Mouse (Mus musculus) stomach, postnatal 0 days (tissue): Measurements from ENCODE around the gene Gm3252. TPM values are rescaled to one million over a fixed set of nuclear protein-coding genes. Genes with fewer than 3 reads are reported as not detected.
"Not testable (repeated sequence)": the region's sequence is repeated elsewhere in the genome, so short reads cannot be mapped to it uniquely, and the experiment has no call there.

Experiments used
- ATAC-seq: fragments of 200-750 bp; cut with Nextera tagmentation; 2 replicates; pipeline ENCODE4 v1.8.0; 2017; ENCODE audit not compliant: low FRiP score, low TSS enrichment
- DNase-seq: peaks from one replicate; pipeline ENCODE4 v3.0.0-alpha.2; 2016; ENCODE audit warnings: low spot score
- H3K27ac ChIP-seq: fragments of 300-500 bp; sonication (generic); replicated peaks from 2 replicates; pipeline ENCODE4 v1.5.1; 2014; ENCODE audit warnings: mild to moderate bottlenecking, control low read depth
- H3K27me3 ChIP-seq: fragments of 300-500 bp; sonication (generic); 2 replicates; pipeline ENCODE4 v1.6.1; 2014; ENCODE audit warnings: low read length; ENCODE audit not compliant: control insufficient read depth, insufficient read depth
- H3K36me3 ChIP-seq: fragments of 300-500 bp; sonication (generic); 2 replicates; pipeline ENCODE4 v1.6.1; 2014; ENCODE audit warnings: low read length, mixed read lengths; ENCODE audit not compliant: control insufficient read depth, insufficient read depth
- H3K4me1 ChIP-seq: fragments of 300-500 bp; sonication (generic); replicated peaks from 2 replicates; pipeline ENCODE4 v1.6.1; 2014; ENCODE audit warnings: antibody characterized with exemption; ENCODE audit not compliant: control insufficient read depth, insufficient read depth
- H3K4me2 ChIP-seq: fragments of 300-500 bp; sonication (generic); replicated peaks from 2 replicates; pipeline ENCODE4 v1.6.1; 2014; ENCODE audit warnings: low read depth, mild to moderate bottlenecking, control low read depth, moderate library complexity
- H3K4me3 ChIP-seq: fragments of 300-500 bp; sonication (generic); 2 replicates; pipeline ENCODE4 v1.5.1; 2014; ENCODE audit warnings: low read depth, low read length, control low read depth
- H3K9ac ChIP-seq: fragments of 300-500 bp; sonication (generic); 2 replicates; pipeline ENCODE4 v1.6.1; 2014; ENCODE audit warnings: mild to moderate bottlenecking, low read length, control low read depth, mixed read lengths
- H3K9me3 ChIP-seq: fragments of 300-500 bp; sonication (generic); 2 replicates; pipeline ENCODE4 v1.6.1; 2016; ENCODE audit warnings: low read length; ENCODE audit not compliant: control insufficient read depth
- WGBS: fragments of 180-500 bp; shearing (Covaris S2); extraction: QIAGEN DNeasy Blood & Tissue Kit; methylation state at CpG from one replicate; pipeline ENCODE4 v1.1.7; 2014; 5-methylcytosine and 5-hydroxymethylcytosine counted together
- polyA plus RNA-seq: library from polyadenylated mRNA; unstranded; fragments of >200 nt; fragmentation: Nextera tagmentation; extraction: Ambion mirVana; gene quantifications from 2 replicates; pipeline ENCODE4 v1.2.1, GENCODE M21; 2015

Gm3252 gene
- polyA plus RNA-seq = not detected in 2 replicates

- H3K9me3 ChIP-seq, H3K4me1 ChIP-seq, H3K27me3 ChIP-seq, H3K27ac ChIP-seq, H3K4me3 ChIP-seq, H3K9ac ChIP-seq, H3K36me3 ChIP-seq, H3K4me2 ChIP-seq, ATAC-seq: not testable (repeated sequence)
- peak; percentile 5 for DNase-seq
- WGBS = 7% methylated on average over 7 of the region's 47 CpGs
These were observed at the start of gene Gm3252 for GRCm38 (mm10) chr14:4726038-4726880. Gm3252 (plus strand) TSS chr14:4726775.

- not testable (repeated sequence) for H3K27me3 ChIP-seq, ATAC-seq, H3K9ac ChIP-seq, H3K4me2 ChIP-seq, DNase-seq, H3K9me3 ChIP-seq, H3K4me3 ChIP-seq, H3K4me1 ChIP-seq, H3K27ac ChIP-seq, H3K36me3 ChIP-seq
- WGBS = 78% methylated on average over 1 of the region's 2 CpGs
These were observed 17.6 kb upstream of the Gm3252 start, which contains the start of gene Gm7876 for GRCm38 (mm10) chr14:4708938-4709337. Gm7876 (plus strand) TSS chr14:4709238.

GRCm38 (mm10) chr14:4776037-4776436, 49.5 kb downstream of the Gm3252 start, which contains the start of gene Gm9602:
Gm9602 (plus strand) TSS chr14:4776337.
- H3K9ac ChIP-seq, H3K4me2 ChIP-seq, H3K4me1 ChIP-seq, H3K27me3 ChIP-seq, H3K9me3 ChIP-seq, DNase-seq, H3K36me3 ChIP-seq, H3K27ac ChIP-seq, ATAC-seq, H3K4me3 ChIP-seq: not testable (repeated sequence)
- WGBS = 60% methylated on average over 1 of the region's 2 CpGs

Other genes with a start within 250 kb of the Gm3252 start
- not detected in 2 replicates for gene Gm3182, start 245.0 kb upstream of the Gm3252 start, polyA plus RNA-seq
- not detected in 2 replicates for gene Gm3047, start 171.4 kb upstream of the Gm3252 start, polyA plus RNA-seq
- not detected in 2 replicates for gene Gm8159, start 94.4 kb upstream of the Gm3252 start, polyA plus RNA-seq
- gene Gm3239, start 62.6 kb upstream of the Gm3252 start, polyA plus RNA-seq = not detected in 2 replicates
- gene Gm7876, start 17.5 kb upstream of the Gm3252 start, polyA plus RNA-seq = not detected in 2 replicates
- not detected in 2 replicates for gene Gm9602, start 49.6 kb downstream of the Gm3252 start, polyA plus RNA-seq
- not detected in 2 replicates for gene Gm3269, start 111.3 kb downstream of the Gm3252 start, polyA plus RNA-seq
- gene Gm3264, start 128.8 kb downstream of the Gm3252 start, polyA plus RNA-seq = 0.32 TPM in 1 of 2 replicates, not detected in the other
- not detected in 2 replicates for gene Gm3278, start 165.6 kb downstream of the Gm3252 start, polyA plus RNA-seq